Mouse (Mus musculus): ENCODE results near the gene Cacnb2.

Cacnb2 gene

GRCm38 (mm10) chr2:14774857-14775495, 172.1 kb downstream of the Cacnb2 start:
- no peak for DNase-seq (ENCODE audit: low spot score in 2 of 2)

- DNase-seq (ENCODE audit: low spot score in 2 of 2), result no peak
Observed at GRCm38 (mm10) chr2:14787983-14788382, 185.1 kb downstream of the Cacnb2 start.

DNA sequence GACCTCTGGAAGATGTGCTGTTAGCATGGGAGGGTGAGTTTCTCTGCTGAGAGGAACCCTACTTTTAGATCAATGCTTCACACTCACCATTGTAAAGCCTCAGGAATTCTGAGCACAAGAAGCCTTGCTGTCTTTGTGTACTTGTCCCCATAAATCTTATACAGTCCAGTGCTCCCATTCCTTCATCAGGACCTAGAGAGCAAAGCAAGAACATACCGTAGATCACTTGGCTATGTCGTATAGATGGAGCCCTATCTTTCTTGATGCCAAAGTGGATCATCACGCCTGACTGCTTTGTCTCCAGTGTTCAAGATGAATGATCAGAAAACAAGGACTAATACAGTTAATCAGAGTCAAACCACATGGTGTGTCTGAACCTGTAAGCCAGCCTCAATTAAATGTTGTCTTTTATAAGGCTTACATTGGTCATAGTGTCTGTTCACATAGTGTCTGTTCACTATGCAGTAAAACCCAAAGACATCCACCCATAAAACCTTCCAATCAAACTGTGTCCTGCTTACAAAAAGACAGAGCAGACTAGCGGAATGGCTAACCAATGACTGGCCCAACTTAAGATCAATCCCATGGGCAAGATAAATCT, 198.7 kb downstream of the Cacnb2 start:
- DNase-seq (ENCODE audit: low spot score in 2 of 2), result no peak

DNA sequence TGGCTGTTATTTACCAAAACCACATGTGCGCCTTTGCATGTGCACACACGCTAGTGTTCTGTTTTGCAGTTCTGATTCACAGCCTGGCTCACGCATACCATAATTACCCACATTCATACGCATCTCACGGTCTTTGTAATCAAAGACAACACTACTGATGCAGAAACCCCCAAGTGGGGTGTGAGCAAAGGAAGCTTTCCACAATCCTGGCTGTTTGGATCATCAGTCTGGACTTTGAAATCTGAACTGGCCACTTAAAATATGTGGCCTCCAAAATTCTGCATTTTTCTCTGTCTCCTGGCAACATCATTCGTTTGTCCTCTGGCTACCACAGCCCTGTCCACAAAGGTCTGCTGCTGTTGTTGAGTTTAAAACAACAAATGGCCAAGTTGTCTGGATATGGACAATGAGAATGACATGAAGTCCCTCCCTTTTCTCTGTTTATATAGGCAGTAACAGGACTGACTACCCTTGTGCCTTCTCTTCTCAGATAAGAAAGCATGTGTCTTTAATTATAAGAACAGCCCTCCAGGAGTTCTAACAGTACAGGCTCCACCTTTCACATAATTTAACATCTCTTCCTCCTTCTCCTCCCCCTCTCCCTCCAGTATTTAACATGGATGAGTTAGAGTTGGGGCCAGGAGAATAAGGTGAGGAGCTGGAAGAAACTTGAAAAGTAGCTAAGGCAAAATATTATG, 204.9 kb downstream of the Cacnb2 start:
- DNase-seq (ENCODE audit: low spot score in 2 of 2), result no peak

- no peak for DNase-seq (ENCODE audit: low spot score in 2 of 2)
Observed at GRCm38 (mm10) chr2:14814977-14815376, 212.1 kb downstream of the Cacnb2 start.

DNA sequence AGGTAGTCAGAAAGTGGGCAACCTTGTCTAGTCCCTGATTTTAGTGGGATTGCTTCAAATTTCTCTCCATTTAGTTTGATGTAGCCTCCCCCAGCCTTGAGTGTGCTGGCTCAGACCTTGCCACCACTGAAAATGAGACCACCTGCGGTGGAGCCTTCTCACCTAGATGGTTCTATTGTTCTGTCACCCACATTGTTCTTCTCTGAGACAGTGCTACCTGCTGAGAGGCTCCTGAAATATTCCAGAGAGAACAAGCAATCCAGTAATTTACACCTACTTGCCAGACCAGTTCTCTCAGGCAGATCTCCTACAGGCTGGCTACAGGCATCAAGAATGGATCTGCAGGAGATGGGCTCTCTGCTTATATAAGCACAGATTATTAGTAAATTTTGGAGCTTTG, 215.8 kb downstream of the Cacnb2 start:
- DNase-seq (ENCODE audit: low spot score in 2 of 2), result no peak

DNA sequence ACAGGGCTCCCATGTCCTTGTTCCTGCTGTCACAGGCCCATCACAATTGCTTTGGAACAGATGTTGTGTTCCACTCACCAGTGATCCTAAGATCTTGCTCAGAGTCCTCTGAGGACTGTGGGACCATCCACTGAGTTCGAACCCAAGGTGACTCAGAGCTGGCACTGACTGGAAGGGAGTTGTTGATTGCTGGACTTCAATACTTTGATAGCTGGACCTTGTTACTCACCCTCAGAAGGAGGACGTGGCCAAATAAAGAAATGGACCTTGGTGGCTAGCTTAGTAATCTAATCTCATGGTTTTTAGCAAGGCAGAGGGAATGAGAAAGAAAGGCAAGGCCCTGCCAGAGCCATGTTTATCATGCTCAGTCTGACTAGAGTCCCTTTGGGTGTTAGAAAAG, 218.1 kb downstream of the Cacnb2 start:
- DNase-seq (ENCODE audit: low spot score in 2 of 2), result no peak

GRCm38 (mm10) chr2:14823105-14823504, 220.2 kb downstream of the Cacnb2 start:
- DNase-seq (ENCODE audit: low spot score in 2 of 2), result no peak

DNA sequence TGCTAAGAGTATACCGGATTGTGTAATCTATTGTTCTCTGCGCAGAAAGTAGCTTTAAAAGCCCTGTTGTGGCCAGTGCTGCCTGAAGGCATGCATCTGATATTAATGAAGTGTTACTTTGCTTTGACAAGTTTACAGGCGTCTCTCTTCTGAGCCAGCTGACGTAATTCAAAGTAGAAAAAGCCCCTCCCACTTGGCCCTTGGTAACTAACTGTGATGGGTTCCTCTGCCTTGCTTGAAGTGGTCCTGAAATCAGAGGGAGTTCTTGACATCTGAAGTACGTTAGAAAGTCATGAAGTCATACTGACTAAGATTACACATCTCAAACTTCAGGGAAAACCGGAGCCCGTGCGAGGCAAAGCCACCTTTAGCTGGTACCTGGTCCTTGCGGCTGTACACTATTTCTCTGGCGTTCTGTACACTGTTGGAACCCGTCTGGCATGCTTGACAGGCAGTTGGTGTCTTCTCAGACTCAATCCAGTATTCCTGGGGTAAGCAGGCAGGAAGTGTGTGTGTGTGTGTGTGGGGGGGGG, 221.0 kb downstream of the Cacnb2 start:
- DNase-seq (ENCODE audit: low spot score in 2 of 2), result no peak

DNA sequence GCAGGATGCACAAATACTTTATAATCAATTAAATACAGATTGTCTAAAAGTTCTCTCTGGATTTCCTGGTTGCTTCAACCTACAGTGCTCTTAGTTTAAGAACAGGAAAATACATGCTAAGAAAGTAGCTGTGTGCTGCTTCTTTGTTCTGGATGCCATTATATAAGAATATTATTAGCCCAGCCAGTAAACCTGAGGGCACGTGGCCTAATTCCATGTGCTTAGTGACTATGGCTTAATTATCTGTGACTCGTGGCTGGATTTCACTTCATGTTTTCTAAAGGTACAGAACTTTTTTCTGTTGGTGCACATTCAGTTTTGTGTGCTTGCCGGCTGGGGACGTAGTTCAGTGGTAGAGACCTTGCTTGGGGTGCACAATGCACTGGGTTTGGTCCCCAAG, 222.3 kb downstream of the Cacnb2 start:
- DNase-seq (ENCODE audit: low spot score in 2 of 2), result no peak

DNA sequence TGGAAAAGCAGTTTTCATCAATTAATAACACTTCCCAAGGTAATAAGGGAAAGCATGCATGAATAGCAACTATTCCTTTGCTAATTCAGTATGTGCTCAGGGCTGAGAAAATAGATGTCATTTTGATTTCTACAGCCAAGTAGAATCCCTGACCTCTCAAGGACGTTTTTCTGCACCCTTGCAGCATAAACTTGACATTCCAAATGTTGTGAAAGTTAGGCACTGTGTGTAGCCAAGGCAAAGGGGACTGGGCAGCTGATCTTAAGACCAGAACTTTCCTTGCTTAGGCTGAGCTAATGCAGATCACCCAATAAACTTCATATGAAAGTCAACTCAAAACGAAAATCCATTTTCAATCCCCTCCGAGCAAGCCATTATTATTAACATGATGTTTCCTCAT, 226.6 kb downstream of the Cacnb2 start:
- DNase-seq (ENCODE audit: low spot score in 2 of 2), result no peak

DNA sequence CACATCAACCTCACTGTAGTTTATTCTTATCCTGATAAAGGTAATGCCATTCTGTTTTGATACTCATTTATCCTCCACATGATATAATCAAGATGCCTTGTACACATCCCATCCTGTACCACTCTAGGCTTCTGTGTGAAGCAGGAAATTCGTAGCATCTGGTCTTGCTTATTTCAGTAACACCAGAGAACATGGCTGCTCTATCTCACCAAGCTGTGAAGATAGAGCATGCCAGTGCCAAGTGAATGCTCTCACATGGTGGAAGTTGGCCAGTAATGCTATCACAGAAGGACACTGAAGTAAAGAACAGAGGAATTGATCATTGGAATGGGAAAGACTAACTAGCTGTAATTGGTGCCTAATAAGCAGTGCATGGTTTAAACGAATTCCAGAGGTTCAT, 228.4 kb downstream of the Cacnb2 start:
- DNase-seq (ENCODE audit: low spot score in 2 of 2), result no peak

DNA sequence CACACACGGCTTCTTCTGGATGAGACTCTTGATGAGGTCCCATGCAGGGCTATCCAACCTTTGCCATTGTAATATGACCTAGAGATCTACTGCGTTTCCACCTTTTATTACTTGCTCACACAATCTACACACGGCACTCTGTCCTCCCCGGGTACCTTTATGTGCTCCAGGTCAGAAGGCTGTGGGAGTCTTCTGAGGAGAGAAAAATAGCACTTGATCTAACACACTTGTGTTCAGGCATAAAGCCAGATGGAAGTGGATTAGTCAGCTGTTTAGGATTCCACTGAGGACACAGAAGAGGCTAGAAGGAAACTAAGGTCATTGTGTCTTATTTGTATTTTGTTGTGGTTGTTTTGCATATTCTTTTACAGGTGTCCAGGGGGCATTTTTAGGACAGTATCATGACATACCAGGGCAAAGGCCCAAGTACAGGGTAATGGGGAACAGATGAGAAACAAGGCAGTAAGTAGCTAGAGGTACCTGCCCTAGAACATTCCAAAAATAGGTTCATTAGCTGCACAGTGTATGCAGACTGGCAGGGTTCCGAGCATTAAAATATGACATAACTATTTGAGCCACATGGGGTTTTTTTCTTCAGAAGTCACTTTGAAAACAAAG, 231.9 kb downstream of the Cacnb2 start:
- DNase-seq (ENCODE audit: low spot score in 2 of 2), result no peak

GRCm38 (mm10) chr2:14841272-14841671, 238.4 kb downstream of the Cacnb2 start:
- no peak for DNase-seq (ENCODE audit: low spot score in 2 of 2)

GRCm38 (mm10) chr2:14846727-14847126, 243.8 kb downstream of the Cacnb2 start:
- DNase-seq (ENCODE audit: low spot score in 2 of 2), result no peak

- DNase-seq (ENCODE audit: low spot score in 2 of 2), result no peak
Observed at GRCm38 (mm10) chr2:14847188-14847587, 244.3 kb downstream of the Cacnb2 start.

DNA sequence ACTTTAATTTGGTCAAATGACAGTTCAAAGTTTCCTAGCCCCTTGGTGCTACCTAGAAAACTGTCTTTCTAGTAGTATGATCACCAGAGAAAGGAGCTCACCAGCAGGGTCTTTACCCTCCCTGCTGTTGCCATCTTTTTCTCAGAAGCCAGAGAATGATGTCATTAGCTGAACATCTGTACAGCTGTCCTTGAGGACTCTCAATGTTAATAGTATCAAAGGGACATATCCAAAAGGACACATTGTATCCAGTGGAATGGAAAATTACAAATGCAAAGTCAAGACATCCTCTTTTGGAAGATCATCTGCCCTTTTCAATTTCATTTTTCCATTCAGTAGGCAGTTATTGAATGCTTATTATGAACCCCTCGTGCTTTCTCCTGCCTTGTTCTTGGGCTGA, 247.9 kb downstream of the Cacnb2 start:
- no peak for DNase-seq (ENCODE audit: low spot score in 2 of 2)

DNA sequence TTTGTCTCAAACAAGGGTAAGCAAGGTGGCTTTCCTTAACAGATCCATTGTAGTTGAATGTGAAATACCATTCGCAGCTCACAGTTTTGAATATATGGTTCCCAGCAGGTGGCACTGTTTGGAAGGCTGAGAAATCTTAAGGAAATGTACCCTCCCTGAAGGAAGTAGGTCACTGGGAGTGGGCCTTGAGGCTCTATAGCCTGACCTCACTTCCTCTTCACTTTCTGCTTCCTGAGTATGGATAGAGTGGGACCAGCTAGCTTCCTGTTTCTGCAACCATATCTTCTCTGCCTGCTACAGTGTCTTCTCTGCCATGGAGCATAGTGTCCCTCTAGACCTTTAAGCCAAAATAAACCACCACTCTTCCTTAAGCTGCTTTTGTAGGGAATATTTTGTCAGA, 248.5 kb downstream of the Cacnb2 start:
- DNase-seq (ENCODE audit: low spot score in 2 of 2), result no peak

DNA sequence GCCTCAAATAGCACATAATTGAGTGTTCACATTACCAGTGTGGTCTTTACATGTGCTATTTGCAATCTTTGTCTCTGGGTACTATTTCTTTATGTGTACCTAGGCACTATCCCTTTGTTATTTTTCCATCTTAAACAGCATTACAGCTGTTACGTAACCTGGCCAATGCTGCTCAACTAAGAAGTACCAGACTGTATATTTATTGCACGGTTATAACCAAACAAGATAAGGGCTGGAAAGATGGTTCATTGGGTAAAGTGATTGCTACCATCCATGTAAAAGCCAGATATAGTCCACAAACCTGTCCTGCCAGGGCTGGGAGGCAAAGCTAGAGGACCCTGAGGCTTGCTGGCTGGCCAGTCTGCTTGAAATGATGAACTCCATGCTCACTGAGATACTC, 251.2 kb downstream of the Cacnb2 start:
- no peak for DNase-seq (ENCODE audit: low spot score in 2 of 2)

- no peak for DNase-seq (ENCODE audit: low spot score in 2 of 2)
Observed at GRCm38 (mm10) chr2:14858301-14858700, 255.4 kb downstream of the Cacnb2 start.

GRCm38 (mm10) chr2:14860350-14860749, 257.5 kb downstream of the Cacnb2 start:
- DNase-seq (ENCODE audit: low spot score in 2 of 2), result no peak

DNA sequence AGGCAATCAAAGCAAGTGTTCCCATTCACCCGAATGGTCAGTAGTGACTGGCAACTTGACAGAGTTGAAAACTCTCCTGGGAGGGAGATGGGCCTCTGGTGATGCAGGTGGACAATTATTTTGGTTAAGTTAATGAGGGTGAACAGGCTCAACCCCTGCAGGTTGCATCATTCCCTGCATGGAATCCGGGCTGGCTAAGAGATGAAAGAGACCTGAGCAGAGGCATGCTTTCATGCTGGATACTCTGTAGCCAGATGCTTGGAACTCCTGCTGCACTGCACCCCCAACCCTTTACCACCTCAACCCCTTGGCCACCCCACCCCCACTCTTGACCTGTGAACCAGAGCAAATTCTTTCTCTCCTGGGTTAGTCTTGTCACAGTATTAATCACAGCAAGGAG, 258.7 kb downstream of the Cacnb2 start:
- DNase-seq (ENCODE audit: low spot score in 2 of 2), result no peak

- no peak for DNase-seq (ENCODE audit: low spot score in 2 of 2)
Observed at GRCm38 (mm10) chr2:14862981-14863380, 260.1 kb downstream of the Cacnb2 start.
